Mouse (Mus musculus) liver, embryonic 14.5 days (tissue): Measurements from ENCODE around the gene Dpm2. TPM values are rescaled to one million over a fixed set of nuclear protein-coding genes. Genes with fewer than 3 reads are reported as not detected.

Source experiments
- ATAC-seq: fragments of 200-750 bp; cut with Nextera tagmentation; 2 replicates; pipeline ENCODE4 v1.8.0; 2017; ENCODE audit warnings: moderate number of reproducible peaks, mild to moderate bottlenecking, moderate library complexity; ENCODE audit not compliant: insufficient read depth
- DNase-seq, 3 experiments: peaks; one replicate each; pipeline ENCODE4 v3.0.0-alpha.2; 2012 to 2013; ENCODE audit warnings: low read depth in 3 of 3, low spot score in 3 of 3
- H3K27ac ChIP-seq: fragments of 300-500 bp; sonication (generic); 2 replicates; pipeline ENCODE4 v1.5.1; 2014; ENCODE audit warnings: moderate library complexity, mild to moderate bottlenecking, control low read depth, inconsistent platforms
- H3K27me3 ChIP-seq: fragments of 300-500 bp; sonication (generic); 2 replicates; pipeline ENCODE4 v1.6.1; 2014; ENCODE audit warnings: mild to moderate bottlenecking, low read length, moderate library complexity; ENCODE audit not compliant: control insufficient read depth, insufficient read depth
- H3K36me3 ChIP-seq: fragments of 300-500 bp; sonication (generic); replicated peaks from 2 replicates; pipeline ENCODE4 v1.6.1; 2014; ENCODE audit warnings: low read depth; ENCODE audit not compliant: control insufficient read depth, insufficient read depth
- H3K4me1 ChIP-seq, 2 experiments: fragments of 200-500 bp in 1 of 2; fragments of 300-500 bp in 1 of 2; sonication (generic) in 1 of 2; replicated peaks; 2 replicates each; pipeline ENCODE4 v1.6.1; 2012 to 2014; ENCODE audit warnings: antibody characterized with exemption in 1 of 2, inconsistent platforms in 1 of 2, low read length in 1 of 2; ENCODE audit not compliant: control insufficient read depth in 2 of 2, insufficient read depth in 2 of 2
- H3K4me2 ChIP-seq: fragments of 300-500 bp; sonication (generic); 2 replicates; pipeline ENCODE4 v1.6.1; 2014; ENCODE audit warnings: low read depth, mild to moderate bottlenecking, control low read depth, moderate library complexity
- H3K4me3 ChIP-seq, 2 experiments: fragments of 200-500 bp in 1 of 2; fragments of 300-500 bp in 1 of 2; sonication (generic) in 1 of 2; 2 replicates each; pipeline ENCODE4 v1.5.1; 2012 to 2014; ENCODE audit warnings: low read depth in 2 of 2, low read length in 2 of 2, mild to moderate bottlenecking in 2 of 2, control low read depth in 1 of 2, inconsistent platforms in 1 of 2, moderate library complexity in 1 of 2; ENCODE audit not compliant: insufficient read depth in 1 of 2
- H3K9ac ChIP-seq: fragments of 300-500 bp; sonication (generic); replicated peaks from 2 replicates; pipeline ENCODE4 v1.6.1; 2014; ENCODE audit warnings: mild to moderate bottlenecking, control low read depth, moderate library complexity
- H3K9me3 ChIP-seq: fragments of 300-500 bp; sonication (generic); 2 replicates; pipeline ENCODE4 v1.6.1; 2016; ENCODE audit warnings: low read length, mixed read lengths; ENCODE audit not compliant: control insufficient read depth
- CTCF ChIP-seq: IDR thresholded peaks from 2 replicates; pipeline ENCODE4 v1.5.1; 2016; ENCODE audit warnings: antibody characterized with exemption, low read depth, control low read depth
- EP300 ChIP-seq: IDR thresholded peaks from 2 replicates; pipeline ENCODE4 v1.6.1; 2016; ENCODE audit warnings: antibody characterized with exemption, low read depth
- WGBS: fragments of 180-500 bp; shearing (Covaris S2); extraction: QIAGEN DNeasy Blood & Tissue Kit; methylation state at CpG from one replicate; pipeline ENCODE4 v1.1.7; 2014; ENCODE audit not compliant: insufficient replicate concordance; 5-methylcytosine and 5-hydroxymethylcytosine counted together
- polyA plus RNA-seq, 2 experiments: library from polyadenylated mRNA; depleted of rRNA in 1 of 2; stranded (reverse) in 1 of 2; unstranded in 1 of 2; fragments of >200 nt; fragmentation: Nextera tagmentation in 1 of 2; extraction: Ambion mirVana in 1 of 2; gene quantifications; 2 replicates each; pipeline versions ENCODE4 v1.2.1 to v1.2.3; 2012 to 2014

Gene Dpm2
- polyA plus RNA-seq, 2 experiments = 53.5 to 53.6 TPM

GRCm38 (mm10) chr2:32589213-32589795, 18.6 kb downstream of the Dpm2 start:
- H3K36me3 ChIP-seq = no peaks in the 10 kb centered on the region
- no peak for ATAC-seq

DNA sequence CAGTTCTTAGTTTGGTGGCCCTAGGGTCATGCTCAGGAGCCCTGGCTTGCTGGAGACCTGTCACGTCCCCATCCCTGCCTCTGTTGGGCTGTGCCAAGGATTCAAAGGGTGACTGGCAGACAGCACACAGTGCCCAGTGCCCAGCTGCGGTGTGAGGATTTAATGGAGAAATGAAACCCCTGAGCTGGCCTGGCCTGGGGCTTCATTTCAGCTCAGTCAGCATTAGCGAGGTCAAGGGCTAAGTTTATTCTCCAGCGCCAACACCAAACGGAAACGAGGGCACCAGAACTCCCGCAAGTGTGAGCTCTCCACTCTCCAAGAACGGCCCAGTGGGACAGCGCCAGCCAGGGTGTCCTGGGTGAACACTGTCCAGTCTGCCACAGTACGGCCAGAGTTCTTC, 19.6 kb downstream of the Dpm2 start:
- H3K9ac ChIP-seq = no peak overlapping the region
- H3K4me3 ChIP-seq = no peak overlapping the region
- H3K4me1 ChIP-seq = peaks cover 0 to 17% of the 10 kb centered on the region in 2 experiments; a peak in 2 of 4 replicates
- TF ChIP-seq EP300 (no peak), CTCF (no peak)
- no peak overlapping the region for H3K4me2 ChIP-seq
- H3K36me3 ChIP-seq = no peaks in the 10 kb centered on the region
- H3K27me3 ChIP-seq = no peaks in the 10 kb centered on the region
- no peak for DNase-seq
- 79% methylated on average over 10 of the region's 10 CpGs for whole genome bisulfite sequencing
- H3K9me3 ChIP-seq = no peaks in the 10 kb centered on the region
- no peak overlapping the region for H3K27ac ChIP-seq
- no peak for ATAC-seq

More at GRCm38 (mm10) chr2:32589213-32589795, 18.6 kb downstream of the Dpm2 start:
- no peaks in the 10 kb centered on the region for H3K9me3 ChIP-seq
- H3K4me3 ChIP-seq = no peak overlapping the region
- no peak overlapping the region for H3K4me2 ChIP-seq
- no peak for DNase-seq
- no peak for TF ChIP-seq CTCF
- no peak for TF ChIP-seq EP300
- H3K27ac ChIP-seq = no peak overlapping the region
- H3K27me3 ChIP-seq = no peaks in the 10 kb centered on the region
- no peak overlapping the region for H3K9ac ChIP-seq
- WGBS = 75% methylated on average over 11 of the region's 11 CpGs
- peaks cover 0 to 17% of the 10 kb centered on the region in 2 experiments; a peak in 2 of 4 replicates for H3K4me1 ChIP-seq

DNA sequence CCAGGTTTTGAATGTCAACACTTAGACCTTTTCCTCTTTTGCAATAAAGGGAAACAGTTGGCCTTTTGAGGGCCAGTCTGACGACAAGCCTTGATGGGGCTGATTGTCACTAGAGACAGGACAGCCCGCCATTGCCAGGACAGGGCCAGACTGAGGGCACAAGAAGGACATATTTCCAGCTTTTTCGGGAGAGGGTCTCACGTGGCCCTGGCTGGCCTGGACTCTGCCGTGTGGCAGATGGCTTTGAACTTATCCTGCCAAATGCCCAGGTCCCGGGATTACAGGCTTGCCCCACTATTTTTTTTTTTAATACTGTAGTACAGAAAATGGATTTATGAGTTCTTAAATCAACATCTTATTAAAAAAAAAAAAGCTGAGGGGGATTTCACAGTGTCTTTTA, 20.6 kb downstream of the Dpm2 start:
- no peak overlapping the region for H3K27ac ChIP-seq

GRCm38 (mm10) chr2:32596725-32597124, 26.1 kb downstream of the Dpm2 start:
- Histone ChIP-seq H3K36me3 (no peaks in the 10 kb centered on the region), H3K27ac (no peak overlapping the region), H3K4me1 (peaks cover 0 to 4% of the 10 kb centered on the region in 2 experiments; a peak in 3 of 4 replicates), H3K9ac (no peak overlapping the region), H3K4me3 (no peak overlapping the region), H3K27me3 (no peaks in the 10 kb centered on the region), H3K9me3 (no peaks in the 10 kb centered on the region), H3K4me2 (no peak overlapping the region)
- 87% methylated on average over 13 of the region's 13 CpGs for WGBS
- TF ChIP-seq EP300 (no peak), CTCF (no peak)
- DNase-seq = no peak
- ATAC-seq = no peak

More for the DNA sequence above, 20.6 kb downstream of the Dpm2 start:
- no peak overlapping the region for H3K4me2 ChIP-seq
- H3K4me1 ChIP-seq = peaks cover 0 to 16% of the 10 kb centered on the region in 2 experiments; a peak in 2 of 4 replicates
- no peak for ATAC-seq
- H3K9ac ChIP-seq = no peak overlapping the region
- H3K36me3 ChIP-seq = no peaks in the 10 kb centered on the region
- 65% methylated on average over 6 of the region's 6 CpGs for WGBS
- no peak for DNase-seq
- no peaks in the 10 kb centered on the region for H3K27me3 ChIP-seq
- no peak overlapping the region for H3K4me3 ChIP-seq
- TF ChIP-seq EP300 (no peak), CTCF (no peak)
- no peaks in the 10 kb centered on the region for H3K9me3 ChIP-seq

- TF ChIP-seq CTCF (no peak), EP300 (no peak)
- Histone ChIP-seq H3K4me1 (peaks cover 3 to 9% of the 10 kb centered on the region in 2 experiments), H3K4me3 (no peak overlapping the region), H3K4me2 (no peak overlapping the region), H3K36me3 (no peaks in the 10 kb centered on the region), H3K9ac (no peak overlapping the region), H3K9me3 (no peaks in the 10 kb centered on the region), H3K27ac (no peak overlapping the region), H3K27me3 (no peaks in the 10 kb centered on the region)
- 75% methylated on average over 5 of the region's 5 CpGs for WGBS
- DNase-seq (no peak), ATAC-seq (no peak)
These were observed 26.6 kb downstream of the Dpm2 start for GRCm38 (mm10) chr2:32597248-32597647.
